In the genomic region with DNA sequence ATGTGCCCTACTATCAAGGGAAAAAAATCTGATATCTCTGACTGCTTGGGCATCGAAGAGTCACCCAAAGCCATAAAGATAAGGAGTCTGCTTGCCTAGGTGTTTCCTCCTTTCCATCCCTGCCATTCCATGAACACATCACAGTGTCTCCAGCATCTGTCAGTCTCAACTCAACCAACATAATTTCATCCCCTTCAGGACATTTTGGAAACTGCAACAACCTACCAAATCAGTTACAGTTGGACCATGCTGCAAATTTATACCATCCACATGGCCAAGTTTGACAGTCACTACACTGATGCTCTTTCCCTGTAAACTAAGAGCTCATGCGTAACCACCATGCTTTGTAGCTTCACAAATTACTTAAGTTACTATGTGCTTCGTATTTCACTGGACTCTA, we compare ENCODE assay signal across 18 mouse cellular contexts.
DNase-seq lines count a peak whose midpoint lies in the region; ATAC-seq and TF ChIP-seq lines count a peak whose summit lies in the region.
"Had no signal": no experiment of that assay in that cellular context is flagged by ENCODE, and none has a peak within 500 bp of the region (broad histone marks: within the 10 kb centered on the region; RNA-seq: fewer than 3 reads in every experiment).

No protein-coding gene starts in this region.

- no peak for ATAC-seq in hindbrain, postnatal 0 days
- ATAC-seq in hindbrain, embryonic 13.5 days (ENCODE audit: low FRiP score), result no peak
- peak; percentile 43; the same call in 1 of the 2 replicates for ATAC-seq in megakaryocyte-erythroid progenitor cell, adult 5-6 weeks (replicated peaks; ENCODE audit: low FRiP score, low TSS enrichment, poor library complexity, severe bottlenecking)
- no peak for ATAC-seq in stomach, postnatal 0 days (ENCODE audit: low FRiP score, low TSS enrichment)
- ATAC-seq: hindbrain, embryonic 16.5 days had no signal

- H3K27ac ChIP-seq in hindbrain, postnatal 0 days, result no peak overlapping the region
- H3K27ac ChIP-seq in hindbrain, embryonic 13.5 days, result no peak overlapping the region
- H3K27ac ChIP-seq in stomach, postnatal 0 days (replicated peaks), result no peak overlapping the region
- H3K27ac ChIP-seq: embryonic facial prominence, embryonic 13.5 days; forebrain, embryonic 12.5 days; gastrocnemius, adult 2 months; heart, embryonic 13.5 days had no signal

- H3K4me1 ChIP-seq in hindbrain, postnatal 0 days (ENCODE audit: insufficient read depth, low read length), result no peaks in the 10 kb centered on the region
- H3K4me1 ChIP-seq in hindbrain, embryonic 13.5 days (replicated peaks), result no peaks in the 10 kb centered on the region
- no peaks in the 10 kb centered on the region for H3K4me1 ChIP-seq in stomach, postnatal 0 days (replicated peaks; ENCODE audit: control insufficient read depth, insufficient read depth)
- H3K4me1 ChIP-seq: embryonic facial prominence, embryonic 13.5 days; forebrain, embryonic 12.5 days; heart, embryonic 13.5 days had no signal

- DNase-seq in hindbrain, postnatal 0 days (ENCODE audit: low spot score), result no peak
- peak; percentile 13 for DNase-seq in ES-CJ7 (ENCODE audit: low read depth, low spot score)
- no peak for DNase-seq in stomach, postnatal 0 days (ENCODE audit: low spot score)
- no peak for DNase-seq in cerebellum, adult 9-10 months
- no peak for DNase-seq in thymus, postnatal 10 days (ENCODE audit: low spot score in 2 of 2)
- DNase-seq: adrenal gland, adult 8-10 months; cerebellum, adult 11 months; cerebellum, adult 8-10 months; cerebellum, postnatal 36 days; gastrocnemius, adult 2 months; gastrocnemius, postnatal 25 days; heart, postnatal 36 days had no signal

- H3K36me3 ChIP-seq in hindbrain, postnatal 0 days (ENCODE audit: insufficient read depth, low read length), result no peaks in the 10 kb centered on the region
- no peaks in the 10 kb centered on the region for H3K36me3 ChIP-seq in hindbrain, embryonic 13.5 days
- no peaks in the 10 kb centered on the region for H3K36me3 ChIP-seq in stomach, postnatal 0 days (ENCODE audit: control insufficient read depth, insufficient read depth, low read length)
- H3K36me3 ChIP-seq: embryonic facial prominence, embryonic 13.5 days; forebrain, embryonic 12.5 days; heart, embryonic 13.5 days had no signal

- H3K4me2 ChIP-seq in hindbrain, postnatal 0 days (ENCODE audit: low read depth, low read length), result no peak overlapping the region
- H3K4me2 ChIP-seq in hindbrain, embryonic 13.5 days, result no peak overlapping the region
- no peak overlapping the region for H3K4me2 ChIP-seq in stomach, postnatal 0 days (replicated peaks; ENCODE audit: low read depth)
- H3K4me2 ChIP-seq: embryonic facial prominence, embryonic 13.5 days; forebrain, embryonic 12.5 days; heart, embryonic 13.5 days had no signal

- WGBS in hindbrain, postnatal 0 days, result 95% methylated on average over 3 of the region's 3 CpGs
- 91% methylated on average over 3 of the region's 3 CpGs for WGBS in hindbrain, embryonic 13.5 days
- 82% methylated on average over 3 of the region's 3 CpGs for WGBS in stomach, postnatal 0 days

- H3K9me3 ChIP-seq in hindbrain, postnatal 0 days (ENCODE audit: low read length), result no peaks in the 10 kb centered on the region
- no peaks in the 10 kb centered on the region for H3K9me3 ChIP-seq in hindbrain, embryonic 13.5 days
- H3K9me3 ChIP-seq in stomach, postnatal 0 days (ENCODE audit: control insufficient read depth, low read length), result no peaks in the 10 kb centered on the region
- H3K9me3 ChIP-seq: embryonic facial prominence, embryonic 13.5 days; forebrain, embryonic 12.5 days; heart, embryonic 13.5 days had no signal

- no peak overlapping the region for H3K4me3 ChIP-seq in hindbrain, postnatal 0 days (ENCODE audit: low read length)
- H3K4me3 ChIP-seq in hindbrain, embryonic 13.5 days, result no peak overlapping the region
- H3K4me3 ChIP-seq in stomach, postnatal 0 days (ENCODE audit: low read depth, low read length), result no peak overlapping the region
- H3K4me3 ChIP-seq: embryonic facial prominence, embryonic 13.5 days; forebrain, embryonic 12.5 days; gastrocnemius, adult 2 months; heart, embryonic 13.5 days had no signal

- H3K27me3 ChIP-seq in hindbrain, postnatal 0 days (ENCODE audit: insufficient read depth, low read length), result no peaks in the 10 kb centered on the region
- no peaks in the 10 kb centered on the region for H3K27me3 ChIP-seq in hindbrain, embryonic 13.5 days
- no peaks in the 10 kb centered on the region for H3K27me3 ChIP-seq in stomach, postnatal 0 days (ENCODE audit: control insufficient read depth, insufficient read depth, low read length)
- H3K27me3 ChIP-seq: embryonic facial prominence, embryonic 13.5 days; forebrain, embryonic 12.5 days; heart, embryonic 13.5 days had no signal

- H3K9ac ChIP-seq in hindbrain, postnatal 0 days (replicated peaks; ENCODE audit: low read length), result no peak overlapping the region
- H3K9ac ChIP-seq in hindbrain, embryonic 13.5 days, result no peak overlapping the region
- H3K9ac ChIP-seq in stomach, postnatal 0 days (ENCODE audit: low read length), result no peak overlapping the region
- H3K9ac ChIP-seq: embryonic facial prominence, embryonic 13.5 days; forebrain, embryonic 12.5 days; heart, embryonic 13.5 days had no signal

- TF ChIP-seq EP300 in stomach, postnatal 0 days (optimal IDR thresholded peaks at IDR 0.05), result no peak

- 0 out of 2 replicates have a peak, but pooled peaks have one; percentile 12 for TF ChIP-seq CTCF in hindbrain, postnatal 0 days (IDR thresholded peaks at IDR 0.05; ENCODE audit: low read depth)
- TF ChIP-seq CTCF in stomach, postnatal 0 days (IDR thresholded peaks at IDR 0.05; ENCODE audit: low read depth), result 0 out of 2 replicates have a peak, but pooled peaks have one; percentile 12
